Mouse (Mus musculus): ENCODE measurements around the gene Gm17606.

Gene Gm17606

GRCm38 (mm10) chr14:54624976-54625375, 15.8 kb upstream of the Gm17606 start:
- DNase-seq (ENCODE audit: low spot score in 2 of 2): no peak

GRCm38 (mm10) chr14:54628103-54628502, 12.6 kb upstream of the Gm17606 start:
- no peak for DNase-seq (ENCODE audit: low spot score in 2 of 2)

GRCm38 (mm10) chr14:54629797-54630196, 11.0 kb upstream of the Gm17606 start:
- no peak for DNase-seq (ENCODE audit: low spot score in 2 of 2)

- DNase-seq (ENCODE audit: low spot score in 2 of 2): no peak
Observed at GRCm38 (mm10) chr14:54630583-54631239, 10.0 kb upstream of the Gm17606 start.

GRCm38 (mm10) chr14:54631240-54631599, 9.5 kb upstream of the Gm17606 start:
- no peak for DNase-seq (ENCODE audit: low spot score in 2 of 2)

- DNase-seq (ENCODE audit: low spot score in 2 of 2): no peak
Observed at GRCm38 (mm10) chr14:54632252-54632651, 8.5 kb upstream of the Gm17606 start.

GRCm38 (mm10) chr14:54634182-54634581, 6.6 kb upstream of the Gm17606 start:
- no peak for DNase-seq (ENCODE audit: low spot score in 2 of 2)

- DNase-seq (ENCODE audit: low spot score in 2 of 2): no peak
Observed at GRCm38 (mm10) chr14:54636954-54637353, 3.8 kb upstream of the Gm17606 start.

GRCm38 (mm10) chr14:54638210-54638609, 2.5 kb upstream of the Gm17606 start:
- DNase-seq (ENCODE audit: low spot score in 2 of 2): peak in 1 of 2 experiments; percentile 62

- DNase-seq (ENCODE audit: low spot score in 2 of 2): no peak
Observed at GRCm38 (mm10) chr14:54640121-54640520, 631 bp upstream of the Gm17606 start.

- peak; percentile 93 to 94 for DNase-seq (ENCODE audit: low spot score in 2 of 2)
Observed at GRCm38 (mm10) chr14:54641305-54641969, 685 bp downstream of the Gm17606 start, which contains the start of gene Cdh24. Cdh24 (minus strand) TSS chr14:54641364.

GRCm38 (mm10) chr14:54642224-54642944, 1.6 kb downstream of the Gm17606 start:
- DNase-seq (ENCODE audit: low spot score in 2 of 2): no peak

GRCm38 (mm10) chr14:54643011-54643410, 2.3 kb downstream of the Gm17606 start:
- DNase-seq (ENCODE audit: low spot score in 2 of 2): no peak

- no peak for DNase-seq (ENCODE audit: low spot score in 2 of 2)
Observed at GRCm38 (mm10) chr14:54644294-54644693, 3.5 kb downstream of the Gm17606 start.

- no peak for DNase-seq (ENCODE audit: low spot score in 2 of 2)
Observed at GRCm38 (mm10) chr14:54646455-54646854, 5.7 kb downstream of the Gm17606 start.

- DNase-seq (ENCODE audit: low spot score in 2 of 2): no peak
Observed at GRCm38 (mm10) chr14:54646898-54647636, 6.3 kb downstream of the Gm17606 start.

GRCm38 (mm10) chr14:54647900-54648299, 7.1 kb downstream of the Gm17606 start:
- no peak for DNase-seq (ENCODE audit: low spot score in 2 of 2)

- peak; percentile 87 to 91 for DNase-seq (ENCODE audit: low spot score in 2 of 2)
Observed at GRCm38 (mm10) chr14:54650621-54651454, 10.1 kb downstream of the Gm17606 start.

GRCm38 (mm10) chr14:54651556-54651955, 10.8 kb downstream of the Gm17606 start:
- no peak for DNase-seq (ENCODE audit: low spot score in 2 of 2)

GRCm38 (mm10) chr14:54652787-54653186, 12.0 kb downstream of the Gm17606 start:
- DNase-seq (ENCODE audit: low spot score in 2 of 2): no peak

GRCm38 (mm10) chr14:54653496-54653895, 12.7 kb downstream of the Gm17606 start:
- DNase-seq (ENCODE audit: low spot score in 2 of 2): peak; percentile 79 to 86
